Mouse (Mus musculus): ENCODE data around the gene Actrt2. TPM values are rescaled to one million over a fixed set of nuclear protein-coding genes. Genes with fewer than 3 reads are reported as not detected.

The Actrt2 gene
- polyA plus RNA-seq, 1 experiment = 0.13 TPM

GRCm38 (mm10) chr4:154640443-154641295 is 27.0 kb downstream of the Actrt2 start:
- Histone ChIP-seq H3K4me3 (ENCODE audit: control insufficient read depth, insufficient read depth, low read length) (no peak overlapping the region), H3K27me3 (ENCODE audit: control insufficient read depth, insufficient read depth, low read length) (peaks cover 25% of the 10 kb centered on the region), H3K27ac (ENCODE audit: control insufficient read depth, insufficient read depth, low read length) (no peak overlapping the region), H3K4me1 (replicated peaks; ENCODE audit: control insufficient read depth, insufficient read depth, low read length) (0 out of 2 replicates have a peak, but pooled peaks cover 5% of the 10 kb centered on the region), H3K36me3 (ENCODE audit: control insufficient read depth, insufficient read depth, low read length) (no peaks in the 10 kb centered on the region)
- TF ChIP-seq POLR2A (IDR thresholded peaks at IDR 0.05; ENCODE audit: control insufficient read depth, extremely low read depth, insufficient read depth, low read length, poor library complexity) (no peak), CTCF (IDR thresholded peaks at IDR 0.05; ENCODE audit: borderline replicate concordance, control insufficient read depth, extremely low read depth, insufficient read depth, low read length, poor library complexity) (no peak)
- 57% methylated on average over 20 of the region's 20 CpGs for whole genome bisulfite sequencing
- DNase-seq = no peak

GRCm38 (mm10) chr4:154639591-154640442 is 27.9 kb downstream of the Actrt2 start:
- Histone ChIP-seq H3K27me3 (ENCODE audit: control insufficient read depth, insufficient read depth, low read length) (peaks cover 27% of the 10 kb centered on the region), H3K4me1 (replicated peaks; ENCODE audit: control insufficient read depth, insufficient read depth, low read length) (0 out of 2 replicates have a peak, but pooled peaks cover 5% of the 10 kb centered on the region), H3K27ac (ENCODE audit: control insufficient read depth, insufficient read depth, low read length) (no peak overlapping the region), H3K36me3 (ENCODE audit: control insufficient read depth, insufficient read depth, low read length) (no peaks in the 10 kb centered on the region), H3K4me3 (ENCODE audit: control insufficient read depth, insufficient read depth, low read length) (no peak overlapping the region)
- 82% methylated on average over 13 of the region's 13 CpGs for WGBS
- no peak for TF ChIP-seq CTCF (IDR thresholded peaks at IDR 0.05; ENCODE audit: borderline replicate concordance, control insufficient read depth, extremely low read depth, insufficient read depth, low read length, poor library complexity)
- TF ChIP-seq POLR2A (IDR thresholded peaks at IDR 0.05; ENCODE audit: control insufficient read depth, extremely low read depth, insufficient read depth, low read length, poor library complexity) = no peak
- no peak for DNase-seq

GRCm38 (mm10) chr4:154639126-154639525 is 28.5 kb downstream of the Actrt2 start:
- 0 out of 2 replicates have a peak, but pooled peaks cover 5% of the 10 kb centered on the region for H3K4me1 ChIP-seq (replicated peaks; ENCODE audit: control insufficient read depth, insufficient read depth, low read length)
- TF ChIP-seq CTCF (IDR thresholded peaks at IDR 0.05; ENCODE audit: borderline replicate concordance, control insufficient read depth, extremely low read depth, insufficient read depth, low read length, poor library complexity) = no peak
- TF ChIP-seq POLR2A (IDR thresholded peaks at IDR 0.05; ENCODE audit: control insufficient read depth, extremely low read depth, insufficient read depth, low read length, poor library complexity) = no peak
- DNase-seq = no peak
- no peak overlapping the region for H3K27ac ChIP-seq (ENCODE audit: control insufficient read depth, insufficient read depth, low read length)
- H3K36me3 ChIP-seq (ENCODE audit: control insufficient read depth, insufficient read depth, low read length) = no peaks in the 10 kb centered on the region
- peaks cover 27% of the 10 kb centered on the region for H3K27me3 ChIP-seq (ENCODE audit: control insufficient read depth, insufficient read depth, low read length)
- WGBS = 73% methylated on average over 7 of the region's 7 CpGs
- no peak overlapping the region for H3K4me3 ChIP-seq (ENCODE audit: control insufficient read depth, insufficient read depth, low read length)

- WGBS = 64% methylated on average over 15 of the region's 15 CpGs
- peaks cover 31% of the 10 kb centered on the region for H3K27me3 ChIP-seq (ENCODE audit: control insufficient read depth, insufficient read depth, low read length)
- DNase-seq = no peak
These were observed 29.3 kb downstream of the Actrt2 start for GRCm38 (mm10) chr4:154638320-154638886.

GRCm38 (mm10) chr4:154637468-154638319 is 30.0 kb downstream of the Actrt2 start:
- WGBS = 6% methylated on average over 72 of the region's 73 CpGs
- TF ChIP-seq POLR2A (IDR thresholded peaks at IDR 0.05; ENCODE audit: control insufficient read depth, extremely low read depth, insufficient read depth, low read length, poor library complexity) (no peak), CTCF (IDR thresholded peaks at IDR 0.05; ENCODE audit: borderline replicate concordance, control insufficient read depth, extremely low read depth, insufficient read depth, low read length, poor library complexity) (no peak)
- H3K36me3 ChIP-seq (ENCODE audit: control insufficient read depth, insufficient read depth, low read length) = no peaks in the 10 kb centered on the region
- 0 out of 2 replicates have a peak, but pooled peaks cover 5% of the 10 kb centered on the region for H3K4me1 ChIP-seq (replicated peaks; ENCODE audit: control insufficient read depth, insufficient read depth, low read length)
- DNase-seq = no peak
- no peak overlapping the region for H3K4me3 ChIP-seq (ENCODE audit: control insufficient read depth, insufficient read depth, low read length)
- peaks cover 31% of the 10 kb centered on the region for H3K27me3 ChIP-seq (ENCODE audit: control insufficient read depth, insufficient read depth, low read length)
- no peak overlapping the region for H3K27ac ChIP-seq (ENCODE audit: control insufficient read depth, insufficient read depth, low read length)

More at GRCm38 (mm10) chr4:154638320-154638886, 29.3 kb downstream of the Actrt2 start:
- TF ChIP-seq POLR2A (IDR thresholded peaks at IDR 0.05; ENCODE audit: control insufficient read depth, extremely low read depth, insufficient read depth, low read length, poor library complexity) (no peak), CTCF (IDR thresholded peaks at IDR 0.05; ENCODE audit: borderline replicate concordance, control insufficient read depth, extremely low read depth, insufficient read depth, low read length, poor library complexity) (no peak)
- Histone ChIP-seq H3K27ac (ENCODE audit: control insufficient read depth, insufficient read depth, low read length) (no peak overlapping the region), H3K4me3 (ENCODE audit: control insufficient read depth, insufficient read depth, low read length) (no peak overlapping the region), H3K4me1 (replicated peaks; ENCODE audit: control insufficient read depth, insufficient read depth, low read length) (0 out of 2 replicates have a peak, but pooled peaks cover 5% of the 10 kb centered on the region), H3K36me3 (ENCODE audit: control insufficient read depth, insufficient read depth, low read length) (no peaks in the 10 kb centered on the region)

Measured in thymus, adult 2 months (tissue).